Mouse (Mus musculus) thymus, postnatal 14 days (tissue): ENCODE measurements around the gene Cisd2.

ENCODE experiments used
- DNase-seq: peaks from one replicate; pipeline ENCODE4 v3.0.0; 2021

Gene Cisd2

DNA sequence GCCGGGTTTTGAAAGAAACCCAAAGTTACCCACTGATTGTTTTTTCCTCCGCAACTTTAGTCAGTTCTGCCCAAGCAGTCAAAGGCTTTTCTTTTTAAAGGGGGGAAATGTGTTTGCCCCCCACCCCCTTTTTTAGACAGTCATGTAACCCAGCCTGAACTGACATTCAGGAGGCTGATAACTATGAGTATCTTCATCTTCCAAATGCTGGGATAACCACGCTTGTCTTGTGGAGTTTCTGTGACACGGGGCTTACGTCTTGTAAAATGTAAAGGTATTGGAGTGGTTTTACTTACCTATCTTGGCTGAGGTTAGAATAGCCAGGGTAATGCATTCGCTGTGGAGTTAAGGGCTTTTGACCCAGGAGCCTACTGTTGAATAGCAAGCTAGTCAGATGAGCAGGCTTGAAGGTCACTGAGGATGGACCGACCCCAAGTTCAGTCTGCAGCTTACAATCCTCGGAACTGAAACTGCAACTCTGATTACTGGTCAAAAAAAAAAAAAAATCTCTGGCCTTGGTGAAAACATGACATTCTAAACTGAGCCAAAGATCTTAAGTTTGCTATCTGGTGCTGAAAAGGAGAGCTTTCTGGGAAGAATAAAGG lies at the start of gene Cisd2:
Gene Cisd2 (minus strand): TSS at position 318 of the 605 bp plus-strand sequence.
- DNase-seq, result no peak

DNA sequence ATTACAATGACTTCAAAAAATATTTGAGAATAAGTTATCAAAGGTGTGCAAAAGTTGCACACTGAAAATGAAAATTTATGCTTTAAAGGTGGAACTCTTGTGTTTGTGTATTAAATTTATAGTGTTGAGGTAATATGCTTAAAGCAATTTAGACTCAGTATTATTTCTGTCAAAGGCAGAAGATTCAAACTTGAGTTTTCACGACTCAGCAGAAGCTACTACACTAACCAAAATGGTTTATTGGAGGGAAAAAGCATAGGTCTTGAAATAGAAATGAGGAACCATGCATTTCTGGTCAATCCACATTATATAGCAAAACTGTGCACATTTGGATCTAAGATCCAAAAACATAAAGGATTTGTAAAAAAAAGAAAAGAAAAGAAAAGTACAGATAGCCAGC lies 47.1 kb upstream of the Cisd2 start:
- DNase-seq, result no peak

DNA sequence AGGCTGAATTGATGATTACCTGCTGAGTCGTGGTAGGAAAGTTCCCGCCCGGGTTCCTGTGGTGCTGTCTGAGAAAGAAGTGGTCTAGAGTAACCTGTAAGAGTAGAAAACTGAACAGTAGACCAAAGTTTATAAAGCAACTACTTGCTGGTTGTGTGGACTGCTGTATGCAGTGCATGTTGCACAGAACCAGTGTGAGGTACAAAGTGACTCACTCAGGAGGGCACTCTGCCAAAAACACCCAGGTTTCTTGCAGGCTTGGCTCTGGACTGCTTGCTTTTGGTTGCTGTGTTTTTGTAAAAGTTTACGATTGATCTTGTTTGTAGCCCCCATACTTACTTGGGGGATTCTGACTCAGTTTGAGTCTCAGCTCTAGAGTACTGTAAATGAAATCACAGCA lies 46.2 kb upstream of the Cisd2 start:
- no peak for DNase-seq

DNA sequence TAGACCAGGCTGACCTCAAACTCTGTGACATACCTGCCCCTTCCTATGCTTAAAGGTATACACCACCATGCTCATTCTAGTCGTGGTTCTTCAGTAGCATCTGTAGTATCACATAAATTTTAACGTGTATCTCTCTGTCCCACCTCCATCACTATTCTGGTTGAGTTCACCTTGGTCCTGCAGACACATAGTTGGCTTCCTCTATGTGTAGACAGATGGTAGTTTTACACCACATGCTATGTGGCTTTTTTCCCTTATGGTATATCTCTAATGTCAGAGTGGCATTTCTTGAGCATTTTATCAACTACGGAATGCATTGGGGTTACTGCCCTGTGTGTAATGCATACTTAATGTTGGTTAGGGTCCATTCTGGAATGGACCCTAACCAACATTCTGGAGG lies 45.4 kb upstream of the Cisd2 start:
- no peak for DNase-seq

DNA sequence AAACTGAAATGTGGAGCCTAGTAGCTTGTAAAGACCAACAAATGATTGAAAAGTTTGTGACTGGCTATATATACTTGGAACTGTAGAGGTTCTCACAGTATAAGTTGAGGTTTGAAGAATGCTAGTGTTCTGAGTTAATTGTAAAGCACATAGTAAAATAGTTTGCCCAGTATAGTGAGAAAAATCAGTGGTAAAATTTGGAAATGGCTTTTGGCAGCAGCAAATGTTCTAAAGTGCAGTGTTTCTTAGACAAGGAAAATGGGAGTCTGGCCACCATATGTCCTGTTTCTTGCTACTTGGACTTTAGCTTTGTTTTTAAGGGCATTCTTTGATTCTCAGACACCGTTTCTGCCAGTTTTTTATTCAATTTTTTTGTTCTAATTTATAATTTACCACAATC lies 44.7 kb upstream of the Cisd2 start:
- DNase-seq, result no peak

DNA sequence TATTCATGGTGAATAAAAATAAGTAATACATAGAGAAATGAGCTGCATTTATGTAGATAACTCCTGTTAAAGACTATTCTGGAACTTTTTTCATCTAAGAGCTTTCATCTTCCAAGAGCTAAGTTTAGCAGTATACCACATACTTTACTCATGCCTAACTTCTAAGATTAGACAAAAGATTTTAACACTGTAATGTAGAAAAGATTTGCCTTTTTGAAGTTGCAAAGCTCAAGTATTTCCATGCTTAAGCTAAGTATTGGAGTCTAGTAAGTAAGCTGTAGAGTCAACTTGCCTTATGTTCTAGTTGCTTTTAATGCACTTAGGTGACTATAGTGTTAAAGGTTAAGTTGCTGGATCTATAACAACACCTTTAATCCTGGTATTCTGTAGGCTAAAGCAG lies 35.3 kb upstream of the Cisd2 start:
- no peak for DNase-seq

DNA sequence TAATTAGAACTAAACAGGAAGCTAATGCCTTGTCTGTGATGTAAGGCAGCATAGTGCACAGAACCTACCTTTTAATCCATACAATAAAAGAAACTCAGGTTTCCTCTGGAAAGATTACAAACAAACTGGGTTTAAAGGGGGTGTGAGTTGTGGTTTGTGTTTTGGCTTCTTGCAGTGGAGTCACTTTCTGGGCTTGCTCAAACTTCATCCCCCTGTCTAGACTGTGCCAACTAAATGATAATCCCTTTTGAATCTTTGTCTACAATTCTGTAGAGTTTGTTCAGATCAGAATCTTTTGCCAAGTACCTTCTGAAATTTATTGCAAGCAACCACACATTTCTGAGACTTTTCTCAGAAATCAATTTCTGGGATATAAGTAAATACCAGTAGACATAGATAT lies 21.2 kb upstream of the Cisd2 start:
- DNase-seq, result no peak

DNA sequence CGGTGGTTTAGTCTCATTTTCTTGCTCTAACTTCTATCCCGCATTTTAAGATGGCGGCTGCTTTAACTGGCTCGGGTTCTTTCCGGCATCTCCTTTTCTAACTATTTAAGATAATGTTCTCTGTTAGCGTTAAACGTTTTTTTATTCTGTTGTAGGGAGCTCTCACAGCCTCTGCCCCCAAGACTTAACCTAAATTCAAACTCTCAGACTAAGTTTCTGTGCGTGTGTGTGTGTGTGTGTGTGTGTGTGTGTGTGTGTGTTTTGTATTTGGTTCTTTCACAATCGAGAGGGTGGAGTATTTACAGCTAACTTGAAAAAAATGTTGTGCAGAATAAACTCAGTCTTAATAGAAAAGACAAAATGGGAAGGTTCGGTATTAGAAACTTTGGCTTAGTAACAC lies 16.9 kb upstream of the Cisd2 start:
- DNase-seq, result peak; percentile 14

DNA sequence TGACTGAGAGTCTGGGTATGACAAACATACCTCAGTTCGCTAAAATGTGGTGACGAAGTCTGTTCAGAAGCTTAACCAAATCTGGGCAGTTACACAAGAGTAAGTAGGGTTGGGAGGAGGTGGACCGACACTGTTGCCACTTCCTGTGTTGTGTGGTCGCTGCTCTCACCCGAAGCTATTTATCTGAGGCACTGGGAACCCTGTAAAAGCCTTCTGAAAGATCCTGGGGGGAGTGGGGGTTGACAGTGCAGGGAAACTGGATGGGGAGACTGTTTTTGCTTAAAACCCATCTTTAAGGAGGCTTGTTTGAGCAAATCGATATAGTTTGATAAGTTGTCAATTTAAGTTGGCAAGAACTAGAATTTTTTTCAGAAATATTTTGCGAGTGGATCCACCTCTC lies 16.5 kb upstream of the Cisd2 start:
- DNase-seq, result peak; percentile 60

DNA sequence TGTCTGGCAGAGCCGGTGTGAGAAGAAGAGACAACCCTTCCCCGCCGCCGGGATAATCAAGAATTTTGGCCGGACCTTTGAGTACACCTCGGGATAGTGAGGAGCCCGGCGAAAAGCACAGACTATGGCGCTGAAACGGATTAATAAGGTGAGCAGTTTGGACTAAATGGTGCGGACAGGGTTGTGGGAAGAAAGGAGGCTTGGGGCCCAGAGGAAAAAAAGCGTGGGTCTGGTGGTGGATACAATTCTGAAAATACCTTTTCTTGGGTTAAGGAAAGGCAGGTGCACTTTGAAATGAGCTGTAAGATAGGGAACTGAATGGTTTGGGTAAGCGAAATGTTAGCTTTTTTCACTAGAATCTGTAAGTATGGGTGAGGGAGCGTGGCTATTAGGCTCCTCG lies 15.9 kb upstream of the Cisd2 start:
- no peak for DNase-seq

DNA sequence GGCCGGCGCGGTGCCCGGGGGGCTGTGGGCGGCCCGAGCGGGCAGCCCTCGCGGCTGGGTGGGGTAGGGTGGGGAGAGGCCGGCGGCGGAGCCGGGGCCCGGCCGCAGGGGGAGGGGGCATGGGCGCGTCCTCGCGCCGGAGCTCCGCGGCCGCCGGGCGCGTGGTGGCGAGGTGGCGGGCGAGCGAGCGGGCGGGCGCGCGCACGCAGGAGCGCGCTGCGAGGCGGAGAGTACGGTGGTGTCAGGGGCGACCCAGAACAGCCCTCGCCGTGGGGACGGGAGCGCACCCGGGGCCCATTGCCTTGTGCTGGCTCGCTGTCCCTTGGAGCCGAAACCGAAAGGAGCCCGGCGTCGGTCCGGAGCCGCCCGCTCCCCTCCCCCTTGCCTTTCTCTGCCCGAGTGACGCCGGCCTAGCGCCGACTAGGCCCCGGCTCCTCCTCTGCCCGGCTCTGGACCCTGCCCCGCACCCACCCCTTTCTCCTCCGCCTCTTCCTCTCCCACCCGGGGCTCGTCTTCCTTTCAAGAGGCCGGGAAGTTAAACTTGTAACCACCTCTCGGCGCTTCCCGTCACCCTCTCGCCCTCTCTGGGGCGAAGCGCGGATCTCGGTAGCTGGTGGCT lies 15.3 kb upstream of the Cisd2 start:
- peak; percentile 91 for DNase-seq

DNA sequence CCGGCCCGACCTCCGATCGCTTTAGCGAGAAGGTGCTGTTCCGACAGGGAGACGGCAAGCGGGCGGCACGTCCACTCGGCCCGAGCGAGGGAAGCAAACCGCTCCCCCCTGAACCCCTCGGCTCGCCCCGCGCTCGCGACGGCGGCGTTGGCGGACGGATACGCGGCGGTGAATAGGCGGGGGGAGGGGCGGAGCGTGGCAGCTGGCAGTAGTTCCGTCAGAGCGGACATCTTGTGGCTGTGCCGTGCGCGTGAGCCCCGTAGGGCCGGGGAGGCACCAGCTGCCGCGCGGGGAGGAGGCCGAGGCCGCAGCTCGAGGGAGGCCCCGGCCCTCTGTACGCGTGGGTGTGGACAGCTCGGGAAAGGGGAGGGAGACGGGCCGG lies 14.8 kb upstream of the Cisd2 start:
- peak; percentile 96 for DNase-seq

DNA sequence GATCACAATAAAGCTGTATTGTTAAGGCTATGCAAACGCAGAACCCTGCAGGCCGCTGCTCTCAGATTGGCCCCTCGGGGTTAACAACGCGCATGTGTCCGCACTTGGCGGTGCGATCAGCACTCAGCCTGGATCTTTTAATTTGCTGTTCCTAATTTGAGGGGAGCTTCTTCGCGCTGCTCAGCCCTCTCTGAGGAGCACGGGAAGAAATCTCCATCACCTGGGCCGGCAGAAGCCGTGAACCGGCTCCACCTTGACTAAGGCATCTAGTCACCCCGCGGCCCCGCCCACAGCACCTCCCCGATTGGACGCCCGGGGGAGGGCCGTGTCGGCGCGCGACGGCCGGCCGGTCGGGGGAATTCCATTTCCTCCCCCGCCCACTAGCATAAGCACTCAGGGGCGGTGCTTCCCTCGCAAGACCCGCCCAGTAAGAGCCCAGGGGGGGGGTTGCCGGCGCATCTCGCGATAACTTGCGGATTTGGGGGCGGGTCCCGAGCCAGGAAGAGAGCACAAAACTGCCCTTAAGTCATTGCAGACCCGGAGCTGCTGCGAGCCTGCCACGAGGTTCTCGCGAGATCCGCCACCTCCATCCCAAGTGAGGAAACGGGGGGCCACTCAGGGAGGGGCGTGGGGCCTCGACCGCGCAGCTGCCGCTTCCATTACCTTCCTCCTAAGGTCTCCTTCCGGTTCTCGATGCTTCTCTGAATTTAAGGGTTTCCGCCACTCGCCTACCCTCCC lies 14.2 kb upstream of the Cisd2 start, which contains the start of gene Ube2d3:
Gene Ube2d3 (plus strand): TSS at position 392 of the 738 bp plus-strand sequence.
- peak; percentile 99 for DNase-seq

DNA sequence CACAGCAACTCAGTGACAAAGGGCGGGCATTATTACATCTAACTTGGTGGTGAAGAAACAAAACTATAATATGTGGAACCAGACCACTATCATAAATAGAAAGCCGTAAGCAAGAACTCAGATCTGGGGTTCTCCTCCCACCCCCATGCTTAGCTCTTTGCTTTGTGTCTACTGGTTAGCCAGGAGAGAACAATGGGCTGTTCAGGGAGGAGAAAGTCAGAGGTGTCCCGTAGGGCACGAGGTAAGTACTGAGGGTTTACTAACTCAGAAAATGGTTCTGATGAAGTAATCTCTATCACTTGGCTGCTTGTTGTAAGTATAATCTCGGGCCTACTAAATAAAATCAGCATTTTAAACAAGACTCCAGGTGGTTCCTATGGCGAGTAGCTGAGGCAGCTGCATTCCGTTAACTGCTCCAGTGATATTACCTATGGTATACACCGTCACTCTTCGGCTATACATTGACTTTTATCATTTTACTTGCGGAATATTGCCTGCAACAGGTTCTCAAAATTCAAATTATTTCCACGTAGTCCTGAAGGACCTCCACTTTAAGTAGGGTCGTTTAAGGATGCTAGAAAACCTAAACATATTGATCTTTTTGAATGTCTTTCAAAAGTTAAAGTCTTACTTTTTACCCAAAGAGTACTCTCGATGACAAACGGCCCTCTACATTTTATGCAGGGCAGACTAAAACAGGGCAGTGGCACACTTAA lies 13.3 kb upstream of the Cisd2 start:
- no peak for DNase-seq

DNA sequence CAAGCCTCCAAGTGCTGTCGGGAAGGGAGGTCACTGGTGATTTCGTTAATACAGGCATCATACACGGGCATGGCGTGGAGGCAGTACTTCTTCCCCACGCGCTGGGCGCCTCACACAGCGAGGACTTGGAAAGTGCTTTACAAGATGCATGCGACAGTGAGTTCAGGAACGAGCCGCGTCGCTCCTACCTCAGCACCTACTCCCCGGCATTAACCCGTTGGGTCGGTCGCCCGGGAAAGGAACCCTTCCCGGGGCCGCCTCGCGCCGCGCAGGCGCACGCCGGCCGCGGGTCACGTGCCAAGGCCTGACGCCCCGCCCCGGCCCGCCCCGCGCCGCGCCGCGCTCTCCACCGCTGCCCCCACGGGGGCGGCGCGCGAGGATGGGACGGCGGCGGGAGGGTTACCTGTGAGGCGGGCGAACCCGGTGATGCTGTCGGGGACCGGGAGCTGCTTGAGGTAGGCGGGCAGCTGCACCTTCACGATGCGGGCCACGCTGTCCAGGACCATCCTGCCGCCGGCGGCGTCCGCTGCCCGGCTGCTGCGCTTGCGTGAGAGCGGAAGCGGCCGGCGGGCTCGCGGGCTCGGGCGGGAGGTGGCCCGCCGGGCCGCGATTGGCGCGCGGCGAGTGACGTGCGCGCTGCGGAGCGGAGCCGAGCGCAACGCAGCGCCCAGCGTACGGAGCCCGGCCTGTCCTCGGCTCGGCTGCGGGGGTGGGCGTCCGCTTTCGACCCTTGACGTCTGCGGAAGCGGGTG lies 693 bp downstream of the Cisd2 start:
- peak; percentile 90 for DNase-seq

DNA sequence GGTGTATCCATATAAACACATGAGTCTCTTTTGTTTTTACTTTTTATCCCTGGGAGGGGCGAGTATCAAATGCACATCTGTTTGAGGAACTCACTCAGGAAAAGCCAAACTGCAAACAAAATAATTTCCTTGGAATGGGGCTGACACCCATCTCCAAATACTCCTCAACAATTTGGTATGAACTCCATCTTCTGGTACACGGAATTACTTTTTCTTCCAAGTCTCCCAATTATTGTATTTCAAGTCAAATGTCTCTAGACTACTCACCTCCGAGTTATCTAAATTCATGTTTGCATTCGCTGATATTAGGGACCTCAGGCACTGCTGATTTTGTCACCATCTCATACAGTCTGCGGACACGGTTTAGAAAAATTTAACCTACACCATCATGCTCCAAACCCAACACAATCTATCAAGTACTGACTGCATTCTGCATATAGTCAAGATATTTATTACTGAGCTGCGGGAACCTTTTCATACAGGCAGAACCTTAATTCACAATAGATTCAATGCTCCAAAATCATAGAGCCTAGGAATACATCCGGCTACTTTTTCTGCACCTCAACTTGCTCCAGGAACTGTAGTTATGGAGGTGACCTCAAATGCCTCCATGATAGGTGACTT lies 1.4 kb downstream of the Cisd2 start:
- DNase-seq, result no peak

DNA sequence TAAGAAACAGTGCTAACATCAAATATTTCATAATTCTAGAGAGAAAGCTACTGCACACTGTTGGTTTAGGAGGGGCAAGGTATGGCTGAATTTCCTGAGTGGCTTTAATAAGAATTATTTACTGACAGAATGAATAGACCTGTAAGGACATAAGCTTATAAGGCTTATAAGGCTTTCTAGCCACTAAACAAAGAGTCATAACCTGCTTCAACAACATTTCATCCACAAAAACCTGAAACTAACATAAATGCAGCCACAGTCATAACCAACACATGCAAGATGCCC lies 2.5 kb downstream of the Cisd2 start:
- DNase-seq, result no peak

DNA sequence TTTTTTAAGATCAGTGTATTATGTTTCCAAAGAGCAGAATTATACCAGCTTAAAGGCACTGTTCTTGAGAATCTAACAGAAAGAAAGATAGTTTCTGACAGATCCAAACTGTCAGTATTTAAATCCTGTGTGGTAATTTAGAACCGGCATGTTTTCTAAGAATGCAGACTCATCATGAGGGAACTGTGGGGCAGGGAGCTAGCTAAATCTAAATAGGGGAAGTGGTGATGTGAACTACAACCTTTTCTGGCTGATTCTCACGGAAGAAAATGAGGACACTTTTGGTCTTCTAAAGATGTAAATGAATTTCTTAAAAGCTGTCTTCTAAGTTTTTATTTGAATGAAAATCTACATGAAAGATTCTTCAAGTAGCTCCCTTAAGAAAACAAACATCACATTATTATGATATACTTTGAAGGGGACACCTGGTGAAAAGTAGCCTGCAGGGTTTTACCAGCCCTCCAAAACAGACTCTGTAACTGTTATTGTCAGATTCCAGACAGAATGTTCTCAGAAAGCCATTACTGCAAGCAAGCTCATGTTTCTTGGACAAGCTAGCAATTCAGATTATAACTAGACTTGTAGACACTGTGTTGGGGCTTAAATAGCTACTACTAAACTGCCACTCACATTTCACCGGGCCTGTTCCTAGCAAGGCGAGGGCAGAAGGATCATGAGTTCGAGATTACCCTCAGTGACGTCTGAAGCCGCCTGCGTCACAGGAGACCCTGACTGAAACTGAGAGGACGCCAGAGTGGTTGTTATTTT lies 3.0 kb downstream of the Cisd2 start:
- DNase-seq, result no peak

DNA sequence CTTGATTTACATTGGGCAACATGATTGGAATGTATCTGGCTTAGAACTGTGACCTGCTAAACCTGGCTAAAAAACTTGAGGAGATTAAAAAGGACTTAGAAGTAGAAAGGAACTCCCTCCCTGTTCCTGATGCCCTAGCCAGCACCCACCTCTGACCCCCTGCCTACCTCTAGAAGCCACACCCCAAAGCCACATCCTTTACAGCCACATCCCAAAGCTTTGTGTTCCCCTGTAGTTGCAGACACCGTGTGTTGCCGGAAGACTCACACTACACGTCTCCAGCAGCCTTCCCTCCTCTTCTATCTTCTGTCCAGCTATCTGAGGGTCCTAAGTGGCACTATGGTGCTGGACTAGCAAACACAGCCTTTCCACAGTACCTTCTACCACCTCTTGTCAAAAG lies 5.9 kb downstream of the Cisd2 start:
- DNase-seq, result peak; percentile 69

DNA sequence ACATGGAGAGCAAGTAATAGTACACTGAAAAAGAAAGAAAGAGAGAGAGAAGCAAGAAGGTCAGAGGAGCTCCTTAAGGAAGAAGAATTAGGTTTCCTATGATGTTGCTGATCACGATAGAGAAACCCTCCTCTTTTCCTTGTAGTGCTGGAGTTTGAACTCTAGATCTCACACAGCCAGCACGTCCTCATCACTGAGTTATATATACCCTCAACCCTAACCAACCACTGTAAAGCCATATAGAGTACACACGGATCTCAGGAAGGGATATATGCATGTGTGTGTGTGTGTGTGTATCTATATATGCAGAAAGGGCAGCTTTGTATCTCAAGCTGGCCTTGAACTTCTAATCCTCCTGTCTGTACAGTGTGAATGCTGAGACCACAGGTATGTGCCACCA lies 6.5 kb downstream of the Cisd2 start:
- no peak for DNase-seq

DNA sequence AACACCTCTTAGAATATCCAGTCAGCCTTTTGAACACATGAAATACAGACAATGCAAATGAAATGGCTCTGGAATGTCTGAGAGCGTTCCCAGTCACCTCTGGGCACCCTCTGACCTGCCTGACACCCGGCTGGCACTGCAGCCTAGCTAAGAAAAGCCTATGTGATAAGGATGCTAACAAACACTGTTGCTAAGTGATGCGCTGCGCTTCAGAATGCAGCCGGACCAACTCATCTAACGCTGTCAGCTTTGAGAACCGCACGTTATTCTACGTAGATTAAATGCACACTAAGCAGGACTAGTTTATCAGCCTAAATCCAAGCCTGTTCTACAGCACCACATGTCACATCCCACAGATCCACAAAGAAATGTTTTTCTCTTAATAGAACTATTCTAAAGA lies 11.9 kb downstream of the Cisd2 start:
- no peak for DNase-seq

DNA sequence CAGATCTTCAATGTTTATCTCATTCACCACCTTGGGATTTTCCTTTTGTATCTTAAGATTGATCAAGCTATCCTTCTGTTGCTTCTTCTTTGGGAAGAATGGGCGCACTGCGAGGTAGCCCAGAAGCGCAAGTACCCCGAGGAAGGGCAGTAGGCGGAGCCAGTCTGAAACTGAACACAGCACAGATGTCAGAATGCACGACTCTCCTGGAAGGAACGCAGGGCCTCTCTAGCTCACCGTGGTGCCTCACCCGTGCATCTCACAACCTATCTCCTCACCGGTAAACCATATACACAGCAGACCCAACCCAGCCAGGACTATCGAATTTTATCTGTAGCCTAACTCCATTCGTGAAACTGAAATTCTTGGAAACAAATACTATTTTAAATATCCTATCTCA lies 12.7 kb downstream of the Cisd2 start:
- no peak for DNase-seq
